Comparison of ENCODE assay signal across 25 mouse cellular contexts in the genomic region with DNA sequence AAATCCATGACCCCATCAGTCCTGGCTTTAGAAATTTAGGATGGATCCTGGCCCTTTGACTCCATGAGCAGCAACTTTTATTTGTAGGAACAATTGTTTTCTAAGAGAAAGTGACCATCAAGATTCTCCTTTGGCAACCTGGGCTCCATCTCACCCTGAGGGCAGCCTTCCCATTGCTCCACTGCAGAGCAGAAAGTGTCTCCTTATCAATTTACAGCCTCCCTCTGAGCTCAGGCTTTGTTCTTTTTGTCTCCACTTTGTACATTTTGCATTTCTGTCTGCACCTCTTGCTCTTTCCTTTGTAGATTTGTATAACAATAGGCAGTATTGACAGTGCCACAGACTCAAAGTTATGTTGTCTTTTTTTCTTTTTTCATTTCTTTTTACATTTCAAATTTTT. TPM values are rescaled to one million over a fixed set of nuclear protein-coding genes. Genes with fewer than 3 reads are reported as not detected.
A peak's percentile ranks its signal among the peaks of the same experiment; 100 is the strongest.
DNase-seq lines count a peak whose midpoint lies in the region; ATAC-seq and TF ChIP-seq lines count a peak whose summit lies in the region.
"Had no signal": no experiment of that assay in that cellular context is flagged by ENCODE, and none has a peak within 500 bp of the region (broad histone marks: within the 10 kb centered on the region; RNA-seq: fewer than 3 reads in every experiment).

No protein-coding gene starts in this region.

- in situ Hi-C loops in CH12.LX (cut with MboI; ENCODE audit: low pct_ligation_motif_present, low pct_unique_long_range_greater_than_20kb, low sequenced_read_pairs), result no loop called here

- intact Hi-C loops in heart, postnatal 14 days (cut with DNase I), result no loop called here

- TF ChIP-seq POLR2A in CH12.LX (IDR thresholded peaks at IDR 0.05; ENCODE audit: low read depth, low read length), result no peak

- ATAC-seq in forebrain, embryonic 13.5 days, result no peak
- ATAC-seq in midbrain, embryonic 13.5 days, result no peak
- ATAC-seq: activated CD4-positive, CD25-positive, alpha-beta regulatory T cell, adult 4 months; CD4-positive, CD25-positive, alpha-beta regulatory T cell, adult 4 months; forebrain, embryonic 14.5 days; forebrain, embryonic 16.5 days; Patski had no signal

- H3K4me3 ChIP-seq in CH12.LX (replicated peaks in 1 of 3; ENCODE audit: low read depth in 2 of 3, low read length in 2 of 3, poor library complexity in 1 of 3), result no peak overlapping the region
- H3K4me3 ChIP-seq in forebrain, embryonic 13.5 days, result no peak overlapping the region
- no peak overlapping the region for H3K4me3 ChIP-seq in midbrain, embryonic 13.5 days (replicated peaks)
- H3K4me3 ChIP-seq: embryonic facial prominence, embryonic 10.5 days; embryonic facial prominence, embryonic 12.5 days had no signal

- DNase-seq in heart, adult 11 months, result peak; percentile 45
- no peak for DNase-seq in heart, postnatal 14 days
- no peak for DNase-seq in CH12.LX (ENCODE audit: extremely low read depth)
- DNase-seq in ES-CJ7 (ENCODE audit: low read depth, low spot score), result peak; percentile 54
- DNase-seq in R1 (ENCODE audit: low read depth, low spot score), result peak; percentile 52
- no peak for DNase-seq in gastrocnemius, postnatal 4 days (ENCODE audit: low spot score in 2 of 2)
- DNase-seq: adrenal gland, adult 8-10 months; adrenal gland, postnatal 14 days; adrenal gland, postnatal 36 days; B cell, adult 2 months; cerebellum, adult 11-12 months; cerebellum, adult 2 months; cerebellum, adult 9-10 months; cerebellum, postnatal 10 days; cerebellum, postnatal 25 days had no signal

- H3K9me3 ChIP-seq in CH12.LX (replicated peaks; ENCODE audit: low read length), result peaks cover 3% of the 10 kb centered on the region
- no peaks in the 10 kb centered on the region; the same call in 1 of the 2 replicates for H3K9me3 ChIP-seq in forebrain, embryonic 13.5 days (replicated peaks)
- no peaks in the 10 kb centered on the region for H3K9me3 ChIP-seq in midbrain, embryonic 13.5 days
- H3K9me3 ChIP-seq: embryonic facial prominence, embryonic 10.5 days; embryonic facial prominence, embryonic 12.5 days had no signal

- H3K79me2 ChIP-seq in CH12.LX (replicated peaks; ENCODE audit: control insufficient read depth, extremely low read depth, insufficient read depth, poor library complexity, severe bottlenecking), result no peaks in the 10 kb centered on the region

- no peak overlapping the region for H3K9ac ChIP-seq in CH12.LX (ENCODE audit: insufficient read depth, low read depth)
- H3K9ac ChIP-seq in forebrain, embryonic 13.5 days, result no peak overlapping the region
- H3K9ac ChIP-seq in midbrain, embryonic 13.5 days (replicated peaks), result no peak overlapping the region
- H3K9ac ChIP-seq: embryonic facial prominence, embryonic 12.5 days had no signal

- peak overlapping the region; percentile 15; the same call in 1 of the 2 replicates for H3K4me2 ChIP-seq in CH12.LX (ENCODE audit: insufficient read depth, low read depth, poor library complexity, severe bottlenecking)
- no peak overlapping the region for H3K4me2 ChIP-seq in forebrain, embryonic 13.5 days
- no peak overlapping the region for H3K4me2 ChIP-seq in midbrain, embryonic 13.5 days (replicated peaks)
- H3K4me2 ChIP-seq: embryonic facial prominence, embryonic 12.5 days had no signal

- H3K36me3 ChIP-seq in CH12.LX (replicated peaks in 1 of 2; ENCODE audit: control insufficient read depth in 1 of 2, insufficient read depth in 1 of 2, low read length in 1 of 2), result no peaks in the 10 kb centered on the region
- no peaks in the 10 kb centered on the region for H3K36me3 ChIP-seq in forebrain, embryonic 13.5 days (ENCODE audit: poor library complexity, severe bottlenecking)
- no peaks in the 10 kb centered on the region for H3K36me3 ChIP-seq in midbrain, embryonic 13.5 days
- H3K36me3 ChIP-seq: embryonic facial prominence, embryonic 10.5 days; embryonic facial prominence, embryonic 12.5 days; G1E had no signal

- no peak overlapping the region for H3K27ac ChIP-seq in CH12.LX (ENCODE audit: insufficient read depth, low read depth)
- H3K27ac ChIP-seq in forebrain, embryonic 13.5 days, result no peak overlapping the region
- no peak overlapping the region for H3K27ac ChIP-seq in midbrain, embryonic 13.5 days
- H3K27ac ChIP-seq: embryonic facial prominence, embryonic 10.5 days; embryonic facial prominence, embryonic 12.5 days had no signal

- H3K4me1 ChIP-seq in CH12.LX (ENCODE audit: control insufficient read depth in 1 of 2, insufficient read depth in 2 of 2), result peaks cover 0 to 25% of the 10 kb centered on the region in 2 experiments; a peak in 3 of 4 replicates
- H3K4me1 ChIP-seq in forebrain, embryonic 13.5 days, result no peaks in the 10 kb centered on the region
- H3K4me1 ChIP-seq in midbrain, embryonic 13.5 days (replicated peaks), result no peaks in the 10 kb centered on the region
- H3K4me1 ChIP-seq: embryonic facial prominence, embryonic 10.5 days; embryonic facial prominence, embryonic 12.5 days had no signal

- TF ChIP-seq EP300 in CH12.LX (IDR thresholded peaks at IDR 0.05; ENCODE audit: low read length), result no peak

- no peak for TF ChIP-seq CTCF in CH12.LX (conservative IDR thresholded peaks at IDR 0.05 in 1 of 2, IDR thresholded peaks at IDR 0.05 in 1 of 2; ENCODE audit: low read depth in 2 of 2, low read length in 2 of 2)

- H3K27me3 ChIP-seq in CH12.LX (replicated peaks), result no peaks in the 10 kb centered on the region
- H3K27me3 ChIP-seq in forebrain, embryonic 13.5 days, result no peaks in the 10 kb centered on the region
- H3K27me3 ChIP-seq in midbrain, embryonic 13.5 days, result no peaks in the 10 kb centered on the region
- H3K27me3 ChIP-seq: embryonic facial prominence, embryonic 12.5 days had no signal

- TF ChIP-seq RAD21 in CH12.LX (IDR thresholded peaks at IDR 0.05; ENCODE audit: low read depth, low read length), result no peak

- dilution Hi-C loops in CH12.LX (cut with MboI; ENCODE audit: extremely low pct_ligation_motif_present, extremely low pct_unique_long_range_greater_than_20kb, low sequenced_read_pairs), result no loop called here

TF ChIP-seq in CH12.LX, 34 proteins besides CTCF, POLR2A, EP300 and RAD21:
- no peak for TF ChIP-seq KAT2A (IDR thresholded peaks at IDR 0.05; ENCODE audit: insufficient replicate concordance, low read length)
- TF ChIP-seq ZC3H11A (IDR thresholded peaks at IDR 0.05; ENCODE audit: low read depth, low read length), result no peak
- TF ChIP-seq JUND (conservative IDR thresholded peaks at IDR 0.05; ENCODE audit: low read depth, low read length), result no peak
- TF ChIP-seq E2F4 (IDR thresholded peaks at IDR 0.05; ENCODE audit: insufficient replicate concordance, low read depth, low read length), result no peak
- TF ChIP-seq NELFE (IDR thresholded peaks at IDR 0.05; ENCODE audit: low read depth, low read length), result no peak

RNA-seq across cellular contexts. Expression of gene Slc39a10, which starts 23.6 kb away (rescaled TPM):
- 10 to 100 TPM; 14.0 to 15.1 TPM for total RNA-seq in heart, postnatal 14 days (2021)
- total RNA-seq in CH12.LX (2012; rRNA removed) (7.3 and 9.9 TPM in 2 replicates), CH12.LX (2014; rRNA removed) (14.2 TPM in 2 replicates)
- 10.3 and 11.0 TPM in 2 replicates for polyA plus RNA-seq in CH12.LX (2012; ENCODE audit: insufficient read length, low read depth)
- 53.9 and 56.5 TPM in 2 replicates for polyA plus RNA-seq in forebrain, embryonic 13.5 days (2015; fragmentation: Nextera tagmentation; extraction: Ambion mirVana)
- total RNA-seq in gastrocnemius, postnatal 4 days (2021), result 10 to 100 TPM; 14.5 to 16.7 TPM
- 66.1 and 73.8 TPM in 2 replicates for polyA plus RNA-seq in midbrain, embryonic 13.5 days (2015; fragmentation: Nextera tagmentation; extraction: Ambion mirVana)

Comparison
In these comparisons a context has a peak if more than half of its experiments do, and no peak if none do; other contexts are left out.
1. DNase-seq: peak in heart, adult 11 months (single experiment), ES-CJ7 (single experiment) and R1 (single experiment); none in heart, postnatal 14 days (0 of 2), CH12.LX (single experiment) and gastrocnemius, postnatal 4 days (0 of 2).